Mouse (Mus musculus) CH12.LX (cell line): ENCODE data around the gene Ptprg. TPM values are rescaled to one million over a fixed set of nuclear protein-coding genes. Genes with fewer than 3 reads are reported as not detected.

ENCODE experiments used
- DNase-seq: peaks from one replicate; pipeline ENCODE4 v3.0.0-alpha.2; 2013; ENCODE audit errors: extremely low read depth
- H3K27ac ChIP-seq: 2 replicates; pipeline ENCODE4 v1.5.1; 2012; ENCODE audit warnings: low read depth, mild to moderate bottlenecking, control low read depth, moderate library complexity; ENCODE audit not compliant: insufficient read depth
- H3K27me3 ChIP-seq: replicated peaks from 2 replicates; pipeline ENCODE3; 2012; ENCODE audit warnings: inconsistent platforms
- H3K36me3 ChIP-seq, 2 experiments: replicated peaks in 1 of 2; 2 replicates each; pipeline versions ENCODE3 to v1.6.1; 2012; ENCODE audit warnings: inconsistent platforms in 1 of 2, low read length in 1 of 2, mild to moderate bottlenecking in 1 of 2, mixed read lengths in 1 of 2, moderate library complexity in 1 of 2; ENCODE audit not compliant: control insufficient read depth in 1 of 2, insufficient read depth in 1 of 2
- H3K4me1 ChIP-seq, 2 experiments: 2 replicates each; pipeline ENCODE4 v1.6.1; 2012; ENCODE audit warnings: inconsistent platforms in 1 of 2, moderate library complexity in 1 of 2; ENCODE audit not compliant: insufficient read depth in 2 of 2, control insufficient read depth in 1 of 2
- H3K4me2 ChIP-seq: 2 replicates; pipeline ENCODE4 v1.6.1; 2012; ENCODE audit warnings: low read depth, mild to moderate bottlenecking, control low read depth; ENCODE audit not compliant: poor library complexity, insufficient read depth, severe bottlenecking
- H3K4me3 ChIP-seq, 3 experiments: fragments of 150-350 bp in 1 of 3; sonication (generic) in 1 of 3; replicated peaks in 1 of 3; 2 replicates each; pipeline versions ENCODE3 to v1.5.1; 2011 to 2012; ENCODE audit warnings: low read depth in 2 of 3, low read length in 2 of 3, mild to moderate bottlenecking in 2 of 3, moderate library complexity in 2 of 3, control low read depth in 1 of 3, improper control_type of control experiment in 1 of 3, inconsistent platforms in 1 of 3, mixed read lengths in 1 of 3; ENCODE audit not compliant: poor library complexity in 1 of 3
- H3K79me2 ChIP-seq: replicated peaks from 2 replicates; pipeline ENCODE4 v1.6.1; 2012; ENCODE audit warnings: mild to moderate bottlenecking, moderate library complexity; ENCODE audit not compliant: control insufficient read depth, poor library complexity, insufficient read depth, severe bottlenecking; ENCODE audit errors: extremely low read depth
- H3K9ac ChIP-seq: 2 replicates; pipeline ENCODE4 v1.6.1; 2012; ENCODE audit warnings: low read depth, mild to moderate bottlenecking, control low read depth, moderate library complexity; ENCODE audit not compliant: insufficient read depth
- H3K9me3 ChIP-seq: replicated peaks from 2 replicates; pipeline ENCODE3; 2012; ENCODE audit warnings: low read length, inconsistent platforms, mixed read lengths
- CHD1 ChIP-seq: IDR thresholded peaks from 2 replicates; pipeline ENCODE4 v1.6.1; 2012; ENCODE audit warnings: low read depth, low read length, improper control_type of control experiment, inconsistent platforms
- CHD2 ChIP-seq: IDR thresholded peaks from 2 replicates; pipeline ENCODE4 v1.6.1; 2011; ENCODE audit warnings: low read length, improper control_type of control experiment
- E2F4 ChIP-seq: IDR thresholded peaks from 2 replicates; pipeline ENCODE4 v1.6.1; 2011; ENCODE audit warnings: low read depth, low read length, improper control_type of control experiment; ENCODE audit not compliant: insufficient replicate concordance
- EP300 ChIP-seq: IDR thresholded peaks from 2 replicates; pipeline ENCODE4 v1.6.1; 2011; ENCODE audit warnings: low read length, improper control_type of control experiment
- ETS1 ChIP-seq: conservative IDR thresholded peaks from 2 replicates; pipeline ENCODE4 v1.6.1; 2012; ENCODE audit warnings: low read depth, mild to moderate bottlenecking, inconsistent platforms, low read length, improper control_type of control experiment, moderate library complexity
- GABPA ChIP-seq: IDR thresholded peaks from 2 replicates; pipeline ENCODE4 v1.6.1; 2012; ENCODE audit warnings: low read depth, low read length, improper control_type of control experiment, inconsistent platforms; ENCODE audit not compliant: insufficient replicate concordance
- HCFC1 ChIP-seq: IDR thresholded peaks from 2 replicates; pipeline ENCODE4 v1.6.1; 2012; ENCODE audit warnings: low read depth, mild to moderate bottlenecking, inconsistent platforms, low read length, improper control_type of control experiment
- IRF4 ChIP-seq: IDR thresholded peaks from 2 replicates; pipeline ENCODE4 v1.6.1; 2014; ENCODE audit warnings: low read depth, mild to moderate bottlenecking, inconsistent platforms, low read length, improper control_type of control experiment
- JUN ChIP-seq: IDR thresholded peaks from 2 replicates; pipeline ENCODE4 v1.6.1; 2011; ENCODE audit warnings: low read depth, mild to moderate bottlenecking, low read length, improper control_type of control experiment, moderate library complexity; ENCODE audit not compliant: insufficient read depth
- JUND ChIP-seq: conservative IDR thresholded peaks from 2 replicates; pipeline ENCODE4 v1.6.1; 2011; ENCODE audit warnings: low read depth, low read length, improper control_type of control experiment
- KAT2A ChIP-seq: IDR thresholded peaks from 2 replicates; pipeline ENCODE4 v1.6.1; 2012; ENCODE audit warnings: low read length, improper control_type of control experiment, inconsistent platforms; ENCODE audit not compliant: insufficient replicate concordance
- MAX ChIP-seq: IDR thresholded peaks from 2 replicates; pipeline ENCODE4 v1.6.1; 2011; ENCODE audit warnings: low read length, improper control_type of control experiment
- NRF1 ChIP-seq: IDR thresholded peaks from 2 replicates; pipeline ENCODE4 v1.6.1; 2014; ENCODE audit warnings: low read depth, mild to moderate bottlenecking, inconsistent platforms, low read length, improper control_type of control experiment, moderate library complexity
- PAX5 ChIP-seq: IDR thresholded peaks from 2 replicates; pipeline ENCODE4 v1.6.1; 2012; ENCODE audit warnings: low read length, inconsistent platforms, mixed read lengths
- POLR2AphosphoS2 ChIP-seq: IDR thresholded peaks from 2 replicates; pipeline ENCODE4 v1.6.1; 2011; ENCODE audit warnings: low read depth, low read length, improper control_type of control experiment
- RAD21 ChIP-seq: IDR thresholded peaks from 2 replicates; pipeline ENCODE4 v1.6.1; 2011; ENCODE audit warnings: low read depth, mild to moderate bottlenecking, low read length, improper control_type of control experiment, moderate library complexity
- RCOR1 ChIP-seq: conservative IDR thresholded peaks from 2 replicates; pipeline ENCODE4 v1.6.1; 2012; ENCODE audit warnings: low read depth, mild to moderate bottlenecking, inconsistent platforms, low read length, improper control_type of control experiment
- TBP ChIP-seq: conservative IDR thresholded peaks from 2 replicates; pipeline ENCODE4 v1.6.1; 2011; ENCODE audit warnings: low read depth, low read length, improper control_type of control experiment
- TCF12 ChIP-seq: IDR thresholded peaks from 2 replicates; pipeline ENCODE4 v1.6.1; 2014; ENCODE audit warnings: low read depth, mild to moderate bottlenecking, inconsistent platforms, low read length, improper control_type of control experiment
- ZC3H11A ChIP-seq: IDR thresholded peaks from 2 replicates; pipeline ENCODE4 v1.6.1; 2012; ENCODE audit warnings: low read depth, mild to moderate bottlenecking, inconsistent platforms, low read length, improper control_type of control experiment
- ZKSCAN1 ChIP-seq: IDR thresholded peaks from 2 replicates; pipeline ENCODE4 v1.6.1; 2012; ENCODE audit warnings: low read depth, inconsistent platforms, low read length, improper control_type of control experiment, borderline replicate concordance
- dilution Hi-C: fragments of 300-500 bp; cut with MboI; formaldehyde crosslinking; loops from 2 replicates; pipeline ENCODE4 v1.14.3; 2020; ENCODE audit warnings: low sequenced_read_pairs; ENCODE audit not compliant: extremely low pct_unique_long_range_greater_than_20kb, extremely low pct_ligation_motif_present
- in situ Hi-C: fragments of 300-500 bp; cut with MboI; formaldehyde crosslinking; loops from 3 replicates; pipeline ENCODE4 v1.14.3; 2019; ENCODE audit warnings: low sequenced_read_pairs, low pct_ligation_motif_present, low pct_unique_long_range_greater_than_20kb, mixed read lengths
- polyA plus RNA-seq: library from polyadenylated mRNA; unstranded; fragments of >175 nt; gene quantifications from 2 replicates; pipeline ENCODE4 v1.2.1, GENCODE M21; 2012; ENCODE audit warnings: low read depth; ENCODE audit not compliant: insufficient read length
- total RNA-seq, 2 experiments: library from RNA; depleted of rRNA; stranded (reverse); fragments of 300-350 nt in 1 of 2; fragments of >200 nt in 1 of 2; gene quantifications; 2 replicates each; pipeline ENCODE4 v1.2.3; 2012 to 2014

Ptprg gene
- total and polyA plus RNA-seq, 3 experiments: 0.08 TPM; not detected in 2

- H3K9ac ChIP-seq: no peak overlapping the region
- no peaks in the 10 kb centered on the region for H3K79me2 ChIP-seq
- dilution Hi-C loops: no loop called here
- H3K27me3 ChIP-seq: no peaks in the 10 kb centered on the region
- no peaks in the 10 kb centered on the region for H3K36me3 ChIP-seq
- in situ Hi-C loops: no loop called here
- no peak overlapping the region for H3K4me2 ChIP-seq
- H3K27ac ChIP-seq: no peak overlapping the region
- no peak for DNase-seq
- no peak overlapping the region for H3K4me3 ChIP-seq
- peaks cover 88% of the 10 kb centered on the region for H3K9me3 ChIP-seq
- no peak for TF ChIP-seq NRF1
- H3K4me1 ChIP-seq: no peaks in the 10 kb centered on the region
Measured at GRCm38 (mm10) chr14:11667762-11668161, 114.4 kb downstream of the Ptprg start.

- no peak overlapping the region for H3K4me2 ChIP-seq
- H3K79me2 ChIP-seq: no peaks in the 10 kb centered on the region
- dilution Hi-C loops (no loop called here), in situ Hi-C loops (no loop called here)
- H3K27ac ChIP-seq: no peak overlapping the region
- no peaks in the 10 kb centered on the region for H3K27me3 ChIP-seq
- no peak overlapping the region for H3K4me3 ChIP-seq
- no peak for DNase-seq
- H3K9me3 ChIP-seq: peaks cover 80% of the 10 kb centered on the region
- TF ChIP-seq CHD1 (no peak), TCF12 (no peak)
- no peak overlapping the region for H3K9ac ChIP-seq
- no peaks in the 10 kb centered on the region for H3K36me3 ChIP-seq
- H3K4me1 ChIP-seq: no peaks in the 10 kb centered on the region
Measured at GRCm38 (mm10) chr14:11670847-11671246, 117.5 kb downstream of the Ptprg start.

DNA sequence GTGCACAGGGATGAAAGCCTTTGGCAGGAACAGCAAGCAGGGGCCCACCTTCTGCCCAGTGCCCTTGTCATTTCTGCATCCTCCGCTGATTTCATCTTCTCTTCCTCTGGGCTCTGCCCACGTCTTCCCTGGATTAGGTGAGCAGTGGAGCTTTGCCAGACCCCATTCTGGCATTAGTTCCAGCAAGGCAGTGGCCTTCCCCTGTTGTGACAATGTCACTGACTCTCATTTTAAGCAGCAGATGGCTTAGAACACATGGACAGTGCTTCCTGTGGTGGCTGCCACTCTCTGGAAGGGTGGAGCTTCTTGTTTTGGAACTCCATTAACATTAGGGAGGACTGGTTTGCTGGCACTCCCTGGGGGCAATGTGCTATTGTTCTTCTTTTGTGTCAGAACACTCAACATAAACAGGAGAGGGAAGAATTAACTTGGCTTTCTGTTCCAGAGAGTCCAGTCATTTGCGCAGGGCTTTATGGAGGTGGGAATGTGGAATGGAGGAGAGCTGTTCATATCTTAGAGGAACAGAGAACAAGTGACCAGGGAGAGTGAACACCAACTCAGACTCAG is 119.7 kb downstream of the Ptprg start:
- in situ Hi-C loops: no loop called here
- H3K36me3 ChIP-seq: no peaks in the 10 kb centered on the region

More for the DNA sequence above, 119.7 kb downstream of the Ptprg start:
- Histone ChIP-seq H3K27me3 (no peaks in the 10 kb centered on the region), H3K4me1 (no peaks in the 10 kb centered on the region), H3K79me2 (no peaks in the 10 kb centered on the region), H3K9me3 (peaks cover 75% of the 10 kb centered on the region), H3K9ac (no peak overlapping the region), H3K4me3 (no peak overlapping the region), H3K27ac (no peak overlapping the region), H3K4me2 (no peak overlapping the region)
- no peak for DNase-seq
- TF ChIP-seq HCFC1 (no peak), ZC3H11A (no peak), ETS1 (no peak), PAX5 (no peak), JUND (no peak), E2F4 (no peak), RAD21 (no peak), IRF4 (no peak), JUN (no peak), CHD2 (no peak), GABPA (no peak), POLR2AphosphoS2 (no peak), EP300 (no peak), MAX (no peak), KAT2A (no peak), RCOR1 (no peak), TBP (no peak), TCF12 (no peak), ZKSCAN1 (no peak)
- dilution Hi-C loops: no loop called here
